Mouse (Mus musculus) heart, postnatal 10 days (tissue): ENCODE data around the gene Hhat. TPM values are rescaled to one million over a fixed set of nuclear protein-coding genes. Genes with fewer than 3 reads are reported as not detected.

Source experiments
- DNase-seq, 2 experiments: peaks; one replicate each; pipeline ENCODE4 v3.0.0; 2021
- intact Hi-C: fragments of 180-260 bp; cut with DNase I; formaldehyde crosslinking; loops from one replicate; pipeline ENCODE4 v1.15.1; 2025
- total RNA-seq, 2 experiments: library from RNA; stranded (reverse); gene quantifications; 2 replicates each; pipeline ENCODE4 v1.2.3; 2021

The Hhat gene
- total RNA-seq, 2 experiments from 2014 or later = 3.6 to 4.0 TPM

GRCm38 (mm10) chr1:192585289-192585688, 185.7 kb downstream of the Hhat start:
- intact Hi-C loops = no loop called here
- DNase-seq = no peak

GRCm38 (mm10) chr1:192582921-192583320, 188.1 kb downstream of the Hhat start:
- DNase-seq = no peak
- intact Hi-C loops = no loop called here

GRCm38 (mm10) chr1:192564691-192565090, 206.3 kb downstream of the Hhat start:
- no peak for DNase-seq
- intact Hi-C loops = no loop called here

GRCm38 (mm10) chr1:192559341-192559740, 211.7 kb downstream of the Hhat start:
- intact Hi-C loops = no loop called here

GRCm38 (mm10) chr1:192557978-192558594, 212.9 kb downstream of the Hhat start:
- intact Hi-C loops = no loop called here
- DNase-seq = no peak

More at GRCm38 (mm10) chr1:192559341-192559740, 211.7 kb downstream of the Hhat start:
- no peak for DNase-seq

- intact Hi-C loops = no loop called here
- DNase-seq = no peak
These were observed 215.5 kb downstream of the Hhat start for GRCm38 (mm10) chr1:192555516-192555915.

- intact Hi-C loops = no loop called here
- DNase-seq = no peak
These were observed 220.5 kb downstream of the Hhat start for GRCm38 (mm10) chr1:192550561-192550960.

GRCm38 (mm10) chr1:192546843-192547242, 224.2 kb downstream of the Hhat start:
- intact Hi-C loops = loop anchor here (2.0 kb wide), 1 partner anchor 356 kb away; the partner anchor contains the start of gene Kcnh1

GRCm38 (mm10) chr1:192544901-192545300, 226.1 kb downstream of the Hhat start:
- intact Hi-C loops = no loop called here
- DNase-seq = no peak

More at GRCm38 (mm10) chr1:192546843-192547242, 224.2 kb downstream of the Hhat start:
- DNase-seq = no peak

GRCm38 (mm10) chr1:192544091-192544490, 226.9 kb downstream of the Hhat start:
- intact Hi-C loops = no loop called here
- no peak for DNase-seq

- no peak for DNase-seq
- intact Hi-C loops = no loop called here
These were observed 227.3 kb downstream of the Hhat start for GRCm38 (mm10) chr1:192543686-192544085.

GRCm38 (mm10) chr1:192542093-192542492, 228.9 kb downstream of the Hhat start:
- intact Hi-C loops = no loop called here

GRCm38 (mm10) chr1:192537169-192537568, 233.9 kb downstream of the Hhat start:
- DNase-seq = peak; percentile 9 to 16
- intact Hi-C loops = no loop called here

More at GRCm38 (mm10) chr1:192542093-192542492, 228.9 kb downstream of the Hhat start:
- DNase-seq = no peak

GRCm38 (mm10) chr1:192536440-192536839, 234.6 kb downstream of the Hhat start:
- intact Hi-C loops = no loop called here
- no peak for DNase-seq

- no peak for DNase-seq
- intact Hi-C loops = no loop called here
These were observed 238.0 kb downstream of the Hhat start for GRCm38 (mm10) chr1:192533016-192533415.

GRCm38 (mm10) chr1:192532212-192532611, 238.8 kb downstream of the Hhat start:
- intact Hi-C loops = no loop called here
- DNase-seq = no peak

- intact Hi-C loops = no loop called here
These were observed 239.4 kb downstream of the Hhat start for GRCm38 (mm10) chr1:192531490-192532146.

GRCm38 (mm10) chr1:192525711-192526350, 245.2 kb downstream of the Hhat start:
- peak in 1 of 2 experiments; percentile 11 for DNase-seq
- intact Hi-C loops = no loop called here

More at GRCm38 (mm10) chr1:192531490-192532146, 239.4 kb downstream of the Hhat start:
- no peak for DNase-seq

- peak in 1 of 2 experiments; percentile 20 for DNase-seq
- intact Hi-C loops = no loop called here
These were observed 248.4 kb downstream of the Hhat start for GRCm38 (mm10) chr1:192522376-192523178.

GRCm38 (mm10) chr1:192520836-192521435, 250.1 kb downstream of the Hhat start:
- intact Hi-C loops = no loop called here
- DNase-seq = peak; percentile 44 to 59
